Mouse (Mus musculus) cortical plate, adult 2 months (tissue): ENCODE data around the gene Sdhc.

ENCODE experiments used
- CTCF ChIP-seq: fragments of 200-500 bp; IDR thresholded peaks from 2 replicates; pipeline ENCODE4 v1.5.1; 2011; ENCODE audit warnings: mild to moderate bottlenecking, control low read depth, low read length; ENCODE audit not compliant: insufficient read depth; ENCODE audit errors: extremely low read depth
- POLR2A ChIP-seq: fragments of 200-500 bp; IDR thresholded peaks from 2 replicates; pipeline ENCODE4 v1.6.1; 2011; ENCODE audit warnings: mild to moderate bottlenecking, low read length, control low read depth; ENCODE audit not compliant: insufficient read depth; ENCODE audit errors: extremely low read depth

DNA sequence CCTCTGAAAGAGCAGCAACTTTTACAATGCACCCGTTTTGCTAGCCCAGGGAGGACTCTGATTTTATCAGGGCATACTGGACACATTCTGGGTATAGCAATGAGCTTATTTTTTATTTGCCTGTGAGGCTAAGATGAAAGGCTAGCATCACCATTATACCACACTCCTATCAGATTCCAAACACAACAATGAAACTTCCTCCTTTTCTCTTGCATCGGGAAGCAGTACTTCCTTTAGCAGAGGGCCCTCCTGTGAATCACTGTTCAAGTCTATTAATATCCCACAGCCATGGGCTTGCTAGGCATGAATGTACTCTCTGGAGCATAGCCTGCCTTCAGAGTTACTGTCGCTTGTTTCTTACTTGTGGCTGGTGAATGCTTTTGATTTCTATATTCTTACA is 20.7 kb upstream of the Sdhc start:
- TF ChIP-seq CTCF = no peak
- no peak for TF ChIP-seq POLR2A
